Mouse (Mus musculus) liver, postnatal 0 days (tissue): Measurements from ENCODE around the gene 4931409K22Rik.
A peak's percentile ranks its signal among the peaks of the same experiment; 100 is the strongest.

Experiments used
- CTCF ChIP-seq: sonication (generic); IDR thresholded peaks from 2 replicates; pipeline ENCODE4 v1.5.1; 2016; ENCODE audit warnings: antibody characterized with exemption, low read depth
- EP300 ChIP-seq: IDR thresholded peaks from 2 replicates; pipeline ENCODE4 v1.6.1; 2016; ENCODE audit warnings: antibody characterized with exemption, low read depth, mild to moderate bottlenecking

DNA sequence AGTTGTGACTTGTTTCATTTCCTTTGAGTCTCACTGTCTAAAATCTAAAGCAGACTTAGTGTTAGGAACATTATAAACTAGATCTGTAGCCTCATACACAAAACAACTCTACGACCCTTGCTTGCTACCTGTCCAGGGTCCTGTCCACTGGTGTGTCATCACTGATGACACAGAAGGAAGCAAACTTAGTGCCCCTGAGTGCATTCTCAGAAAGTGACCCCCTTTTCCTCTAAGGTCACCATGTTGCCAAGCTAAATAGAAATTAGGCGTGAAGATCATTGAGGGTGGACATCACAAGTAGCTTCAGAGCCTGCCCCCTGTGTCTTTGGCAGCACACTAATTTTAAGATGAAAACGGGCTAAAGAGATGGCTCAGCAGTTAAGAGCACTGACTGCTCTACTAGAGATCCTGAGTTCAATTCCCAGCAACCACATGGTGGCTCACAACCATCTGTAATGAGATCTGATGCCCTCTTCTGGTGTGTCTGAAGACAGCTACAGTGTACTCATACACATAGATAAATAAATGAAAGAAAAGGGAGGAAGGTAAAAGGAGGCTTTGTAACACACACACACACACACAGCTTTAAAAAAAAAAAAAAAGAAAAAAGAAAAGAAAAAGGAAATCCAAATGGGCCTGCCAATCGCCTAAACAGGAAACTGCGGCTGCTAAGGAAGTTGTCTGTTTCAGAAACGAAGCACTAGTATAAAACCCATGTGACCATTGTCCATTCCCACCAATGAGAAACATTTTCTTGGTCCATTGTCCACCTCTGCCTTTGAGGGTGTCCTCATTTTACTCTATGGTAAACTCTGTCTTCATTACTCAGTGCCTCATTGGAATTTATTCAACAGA lies 21.7 kb upstream of the 4931409K22Rik start:
- peak; percentile 19; the same call in 1 of the 2 replicates for TF ChIP-seq CTCF
- TF ChIP-seq EP300, result no peak
